Mouse (Mus musculus) kidney, postnatal 10 days (tissue): ENCODE measurements around the gene Spint3.
A peak's percentile ranks its signal among the peaks of the same experiment; 100 is the strongest.

Experiments used
- DNase-seq: peaks from one replicate; pipeline ENCODE4 v3.0.0; 2021; ENCODE audit warnings: mixed read lengths

The Spint3 gene

DNA sequence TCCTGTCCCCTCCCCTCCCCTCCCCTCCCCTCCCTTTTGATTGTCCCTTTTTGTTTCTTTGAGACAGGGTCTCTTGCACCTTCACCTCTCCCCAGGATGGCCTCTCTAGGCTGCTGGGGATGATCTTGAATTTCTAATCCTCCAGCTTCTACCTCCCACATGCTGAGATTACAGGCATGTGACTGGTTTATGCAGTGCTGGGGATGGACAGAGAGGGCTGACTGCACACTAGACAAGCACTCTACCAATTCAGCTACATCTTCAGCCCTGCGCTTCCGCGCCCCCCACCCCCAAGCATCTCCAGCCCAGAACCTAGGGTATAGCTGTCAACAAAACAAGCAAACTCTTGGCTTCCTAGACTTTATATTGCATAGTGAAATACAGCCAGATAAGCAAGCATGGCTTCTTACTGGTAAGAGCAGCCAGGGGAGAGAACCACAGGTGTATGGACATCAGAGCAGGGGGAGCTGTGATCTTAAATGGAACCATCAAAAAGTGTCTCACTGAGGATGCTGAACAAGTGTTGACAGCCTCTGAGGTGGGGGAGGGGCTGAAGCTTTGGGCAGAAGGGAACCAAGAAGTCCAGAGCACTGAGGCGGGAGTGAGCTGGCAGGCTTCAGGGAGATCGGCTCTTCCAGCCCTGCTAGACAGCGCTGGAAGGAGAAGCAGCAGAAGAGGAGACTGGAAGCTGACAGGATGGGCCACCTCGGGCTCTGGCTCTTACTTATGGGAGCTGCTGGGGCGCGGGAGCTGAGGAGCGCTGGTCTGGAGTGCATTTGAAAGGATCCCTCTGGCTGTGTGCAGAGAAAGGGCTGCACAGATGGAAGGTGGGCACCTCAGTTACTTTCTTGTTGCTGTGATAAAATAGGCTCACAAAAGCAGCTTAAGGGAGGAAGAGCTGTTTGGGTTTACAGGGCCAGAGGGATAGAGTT lies 23.0 kb downstream of the Spint3 start:
- DNase-seq, result no peak

- no peak for DNase-seq
Measured at GRCm38 (mm10) chr2:164549338-164549737, 23.9 kb downstream of the Spint3 start.

- DNase-seq, result no peak
Measured at GRCm38 (mm10) chr2:164544454-164545097, 28.7 kb downstream of the Spint3 start.

- DNase-seq, result peak; percentile 32
Measured at GRCm38 (mm10) chr2:164543745-164544144, 29.5 kb downstream of the Spint3 start.

DNA sequence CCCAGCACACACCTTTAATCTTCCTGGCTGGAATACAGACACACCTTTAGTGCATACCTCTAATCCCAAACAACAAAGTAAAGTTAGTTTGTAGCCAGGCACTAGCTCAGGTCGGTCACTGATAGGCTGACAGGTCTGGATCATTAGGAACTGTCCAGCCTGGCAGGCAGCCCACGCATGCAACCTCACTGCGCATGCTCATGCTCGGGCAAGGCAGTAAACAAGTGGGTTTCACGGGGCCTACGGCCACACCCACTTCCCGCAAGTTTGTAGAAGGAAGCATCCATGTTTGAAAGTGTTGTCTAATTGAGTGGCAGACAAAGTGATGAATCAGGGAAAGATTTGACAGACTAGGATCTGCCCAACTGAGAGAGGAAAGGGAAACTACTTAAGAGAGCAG lies 30.7 kb downstream of the Spint3 start:
- no peak for DNase-seq

DNA sequence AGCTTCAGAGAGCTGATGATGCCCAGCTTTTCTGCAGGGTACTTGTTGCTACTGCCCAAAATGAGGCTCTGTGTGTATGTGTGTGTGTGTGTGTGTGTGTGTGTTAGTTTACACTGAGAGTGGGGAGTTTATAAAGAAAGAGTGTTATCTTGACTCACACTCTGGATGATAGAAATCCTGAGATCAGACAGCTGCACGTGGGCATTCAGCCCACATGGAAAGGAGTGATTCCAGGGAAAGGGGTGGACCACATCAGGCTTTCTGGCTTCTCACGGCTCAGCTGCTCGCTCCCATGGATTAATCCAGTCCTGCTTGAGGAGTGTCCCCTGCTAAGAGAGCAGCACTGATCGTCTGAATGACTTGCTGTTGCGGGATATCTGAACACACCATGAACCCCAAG lies 31.1 kb downstream of the Spint3 start:
- no peak for DNase-seq

DNA sequence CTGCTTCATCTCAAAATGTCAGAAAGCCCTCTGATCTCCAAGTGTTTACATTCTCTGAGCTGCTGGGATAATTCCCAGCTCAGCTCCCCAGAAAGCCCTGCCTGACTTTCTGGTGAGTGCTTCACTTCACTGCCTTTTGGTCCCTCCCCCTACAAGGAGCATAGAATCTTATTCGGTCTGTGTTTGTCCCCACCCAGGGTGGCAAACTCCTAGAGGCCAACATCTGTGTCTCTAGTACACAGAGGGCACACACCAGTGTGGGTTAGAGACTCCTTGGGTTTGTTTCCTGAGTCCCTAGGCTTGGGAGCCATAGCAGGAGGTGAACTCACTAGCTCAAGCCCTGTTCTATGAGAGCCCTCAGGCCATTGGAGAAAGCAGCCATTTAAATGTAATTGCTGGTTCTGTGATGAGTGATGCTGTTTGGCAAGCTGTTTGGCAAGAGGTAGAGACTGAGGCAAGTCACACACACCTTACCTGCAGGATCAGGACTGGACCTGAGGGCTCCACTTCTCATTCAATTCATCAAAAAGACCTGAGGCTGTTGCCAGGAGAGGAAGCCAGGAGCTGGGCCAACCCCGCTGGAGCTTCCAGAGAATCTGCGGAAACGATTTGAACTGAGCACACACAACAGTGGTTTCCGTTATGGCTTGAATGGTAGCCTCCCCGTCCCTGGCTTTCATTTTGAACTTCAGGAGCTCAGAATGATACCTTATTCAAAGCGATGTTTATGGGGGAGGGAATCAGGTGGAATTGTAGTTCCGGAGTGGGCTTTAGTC lies 32.4 kb downstream of the Spint3 start:
- no peak for DNase-seq

DNA sequence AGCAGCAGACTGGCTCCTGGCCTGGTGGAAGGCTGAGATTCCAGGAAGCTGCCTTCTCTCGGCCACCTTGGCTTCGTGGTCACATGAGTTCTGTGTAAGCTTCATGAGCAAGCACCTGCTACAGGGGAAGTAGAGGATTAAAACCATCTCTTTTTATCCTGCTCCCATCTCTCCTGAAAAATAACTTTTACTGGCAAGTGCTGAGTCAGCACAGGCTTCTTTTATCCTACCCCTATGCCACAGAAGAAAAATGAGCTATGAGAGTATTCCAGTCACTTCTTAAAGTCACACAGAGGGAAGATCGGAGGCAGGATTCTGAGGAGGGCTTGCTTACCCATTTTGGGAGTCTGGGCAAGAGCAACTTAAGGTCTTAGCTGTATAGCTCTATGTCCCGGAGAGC lies 36.3 kb downstream of the Spint3 start:
- DNase-seq, result no peak

- DNase-seq, result no peak
Measured at GRCm38 (mm10) chr2:164534315-164534714, 38.9 kb downstream of the Spint3 start.

GRCm38 (mm10) chr2:164531169-164531568 lies 42.1 kb downstream of the Spint3 start:
- DNase-seq, result peak; percentile 89

DNA sequence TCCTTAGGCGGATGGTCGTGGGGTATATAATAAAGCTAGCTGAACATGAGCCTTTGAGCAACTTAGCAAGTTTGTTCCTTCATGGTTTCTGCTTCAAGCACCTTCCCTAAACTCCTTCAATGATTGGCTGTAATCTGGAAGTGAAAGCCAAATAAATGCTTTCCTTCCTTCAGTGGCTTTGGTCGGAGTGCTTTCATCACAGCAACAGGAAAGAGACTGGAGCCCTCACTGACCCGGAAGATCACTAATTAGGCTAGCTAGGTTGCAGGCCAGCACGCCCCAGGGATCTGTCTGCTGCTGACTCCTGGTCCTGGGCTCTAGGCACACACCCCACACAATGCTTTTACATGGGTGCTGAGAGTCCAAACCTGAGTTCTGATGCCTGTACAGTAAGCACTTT lies 44.7 kb downstream of the Spint3 start:
- DNase-seq, result no peak

DNA sequence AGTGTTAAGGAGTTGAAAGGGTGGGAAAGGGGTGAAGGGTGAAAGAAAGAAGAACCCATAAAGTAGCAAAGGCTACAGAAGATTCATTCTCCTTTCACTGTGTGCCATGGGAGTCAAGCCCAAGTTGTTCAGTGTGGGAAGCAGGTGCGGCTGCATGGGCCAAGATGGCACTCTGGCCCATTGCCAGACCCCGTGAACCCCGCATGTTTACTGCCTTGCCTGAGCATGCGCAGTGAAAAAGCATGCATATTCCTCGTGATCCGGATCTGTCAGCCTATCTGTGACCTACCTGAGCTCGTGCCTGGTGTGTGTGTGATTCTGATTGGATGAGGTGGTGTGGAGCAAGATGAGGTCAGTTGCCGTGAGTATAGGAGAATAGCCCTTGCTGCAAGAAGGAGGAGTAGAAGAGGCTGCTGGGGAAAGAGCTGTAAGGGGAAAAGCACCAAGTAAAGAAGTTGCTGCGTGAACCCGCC lies 49.9 kb downstream of the Spint3 start:
- DNase-seq, result no peak

DNA sequence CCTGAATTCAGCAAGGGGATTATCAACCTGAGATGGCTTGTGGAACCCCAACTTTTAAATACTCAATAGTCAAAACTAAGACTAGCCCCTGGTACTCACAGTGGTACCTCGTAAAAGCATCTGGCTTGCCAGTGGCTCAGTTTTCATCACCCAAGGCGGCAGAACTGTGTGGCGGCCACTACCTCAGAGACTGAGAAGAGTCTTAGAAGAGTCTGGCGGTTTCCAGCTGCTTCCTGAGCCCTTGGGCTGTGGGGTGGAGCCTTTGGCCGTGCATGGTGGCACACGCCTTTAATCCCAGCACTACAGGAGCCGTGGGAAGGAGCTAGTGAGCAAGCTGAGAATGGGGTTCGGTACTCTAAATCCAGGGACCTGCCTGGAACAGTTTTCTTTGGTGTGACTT lies 51.0 kb downstream of the Spint3 start:
- DNase-seq, result no peak

DNA sequence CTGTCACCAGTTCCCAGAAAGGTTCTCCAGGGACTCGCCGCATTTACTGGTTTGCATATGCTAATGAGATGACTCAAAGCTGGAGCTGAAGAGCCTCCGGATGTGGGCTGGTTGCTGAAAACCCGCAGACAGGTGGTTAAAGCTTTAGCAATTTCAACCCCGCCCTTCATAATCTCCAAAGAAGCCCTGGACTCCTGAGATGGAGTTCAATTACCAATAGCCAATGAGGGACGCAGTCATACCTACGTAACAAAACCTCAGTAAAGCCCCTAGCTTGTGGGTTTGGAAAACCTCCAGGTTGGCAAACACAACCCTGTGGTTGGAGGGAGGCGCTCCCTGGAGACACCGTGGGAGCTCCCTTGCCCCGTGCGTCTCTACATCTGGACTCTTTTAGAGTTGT lies 51.4 kb downstream of the Spint3 start:
- DNase-seq, result no peak

DNA sequence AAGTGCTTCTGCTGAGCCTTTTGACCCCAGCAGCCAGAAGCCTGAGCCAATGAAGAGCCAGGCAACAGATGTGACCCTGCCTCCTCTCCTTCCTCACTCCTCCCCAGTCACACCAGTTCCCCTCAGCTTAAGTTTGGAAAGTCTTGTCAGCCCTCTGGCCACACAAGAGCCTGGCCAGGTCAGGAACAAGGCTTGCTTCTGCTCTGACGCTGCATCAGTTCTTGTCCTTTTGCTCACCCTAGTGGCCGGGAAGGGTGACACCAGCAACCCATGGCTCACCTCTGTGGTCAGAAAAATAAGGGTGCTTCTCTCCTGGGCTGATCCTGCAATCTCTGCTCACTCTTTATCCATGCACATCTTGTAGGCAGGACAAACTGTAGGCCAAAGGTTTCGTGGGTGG lies 52.5 kb downstream of the Spint3 start:
- peak; percentile 77 for DNase-seq
